12 mouse cellular contexts compared by ENCODE assay signal in the genomic region with DNA sequence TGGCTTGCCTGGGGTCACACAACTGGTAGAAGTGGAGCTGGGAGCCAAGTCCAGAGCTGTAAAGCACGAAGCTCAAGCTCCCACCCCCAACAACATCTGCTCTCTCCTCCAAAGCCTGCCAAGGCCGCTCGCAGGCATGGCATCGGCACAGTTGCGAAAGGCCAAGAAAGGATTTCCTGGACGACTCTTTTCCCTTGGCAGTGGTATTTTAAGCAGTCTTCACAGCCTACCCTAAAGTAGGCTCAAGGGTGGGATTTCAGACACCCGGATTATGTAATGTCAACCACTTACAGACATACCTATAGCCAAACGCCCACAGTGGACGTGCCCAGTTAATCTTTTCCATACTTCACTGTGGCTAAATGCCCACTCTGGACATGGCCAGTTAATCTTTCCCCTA.
DNase-seq lines count a peak whose midpoint lies in the region; ATAC-seq and TF ChIP-seq lines count a peak whose summit lies in the region.
"Had no signal": no experiment of that assay in that cellular context is flagged by ENCODE, and none has a peak within 500 bp of the region (broad histone marks: within the 10 kb centered on the region; RNA-seq: fewer than 3 reads in every experiment).

No protein-coding gene starts in this region.

- H3K4me2 ChIP-seq in limb, embryonic 13.5 days (replicated peaks), result no peak overlapping the region
- no peak overlapping the region for H3K4me2 ChIP-seq in limb, embryonic 14.5 days (replicated peaks; ENCODE audit: low read depth, low read length, severe bottlenecking)
- H3K4me2 ChIP-seq: limb, embryonic 12.5 days had no signal

- H3K9ac ChIP-seq in limb, embryonic 13.5 days, result no peak overlapping the region
- H3K9ac ChIP-seq in limb, embryonic 14.5 days (ENCODE audit: low read depth, low read length, severe bottlenecking), result no peak overlapping the region
- H3K9ac ChIP-seq: limb, embryonic 12.5 days had no signal

- DNase-seq in cerebellum, postnatal 10 days, result peak; percentile 84 to 90
- no peak for DNase-seq in cerebellum, postnatal 36 days
- DNase-seq in limb, embryonic 10.5 days (ENCODE audit: low spot score), result no peak
- DNase-seq in brain, adult 2 months (ENCODE audit: low read depth, low spot score), result peak; percentile 47
- DNase-seq in limb, embryonic 14.5 days (ENCODE audit: low spot score), result peak; percentile 48
- no peak for DNase-seq in kidney, adult 2 months
- DNase-seq in kidney, adult 9 months, result no peak
- DNase-seq: B cell, adult 2 months; heart, postnatal 4 days had no signal

- H3K27ac ChIP-seq in limb, embryonic 13.5 days, result no peak overlapping the region
- no peak overlapping the region for H3K27ac ChIP-seq in limb, embryonic 10.5 days
- no peak overlapping the region for H3K27ac ChIP-seq in limb, embryonic 14.5 days (replicated peaks; ENCODE audit: low read depth, low read length)
- no peak overlapping the region for H3K27ac ChIP-seq in kidney, adult 2 months (ENCODE audit: insufficient read depth, low read depth, low read length)
- H3K27ac ChIP-seq: limb, embryonic 12.5 days had no signal

- no peak for TF ChIP-seq POLR2A in limb, embryonic 14.5 days (IDR thresholded peaks at IDR 0.05; ENCODE audit: borderline replicate concordance, extremely low read depth, insufficient read depth, insufficient read length)
- no peak for TF ChIP-seq POLR2A in kidney, adult 2 months (IDR thresholded peaks at IDR 0.05; ENCODE audit: low read depth, low read length)

- peaks cover 4% of the 10 kb centered on the region; the same call in 1 of the 2 replicates for H3K9me3 ChIP-seq in limb, embryonic 13.5 days
- no peaks in the 10 kb centered on the region for H3K9me3 ChIP-seq in limb, embryonic 10.5 days (replicated peaks)
- no peaks in the 10 kb centered on the region for H3K9me3 ChIP-seq in limb, embryonic 14.5 days (ENCODE audit: control insufficient read depth, low read length)

- no peak overlapping the region for H3K4me3 ChIP-seq in limb, embryonic 13.5 days
- H3K4me3 ChIP-seq in limb, embryonic 10.5 days, result no peak overlapping the region
- H3K4me3 ChIP-seq in limb, embryonic 14.5 days (replicated peaks; ENCODE audit: low read length), result no peak overlapping the region
- H3K4me3 ChIP-seq in kidney, adult 2 months (ENCODE audit: insufficient read depth, low read depth, low read length), result no peak overlapping the region
- H3K4me3 ChIP-seq: limb, embryonic 12.5 days had no signal

- H3K4me1 ChIP-seq in limb, embryonic 13.5 days, result no peaks in the 10 kb centered on the region
- H3K4me1 ChIP-seq in limb, embryonic 10.5 days, result no peaks in the 10 kb centered on the region
- H3K4me1 ChIP-seq in limb, embryonic 14.5 days (ENCODE audit: control insufficient read depth, insufficient read depth, low read length), result no peaks in the 10 kb centered on the region
- H3K4me1 ChIP-seq in kidney, adult 2 months (ENCODE audit: control insufficient read depth, insufficient read depth, low read length), result no peaks in the 10 kb centered on the region
- H3K4me1 ChIP-seq: limb, embryonic 12.5 days had no signal

- WGBS in limb, embryonic 13.5 days, result 75% methylated on average over 9 of the region's 9 CpGs
- WGBS in limb, embryonic 10.5 days, result 92% methylated on average over 9 of the region's 9 CpGs
- WGBS in limb, embryonic 14.5 days, result 66% methylated on average over 9 of the region's 9 CpGs
- WGBS in kidney, adult 2 months, result 82% methylated on average over 9 of the region's 9 CpGs

- ATAC-seq in limb, embryonic 13.5 days (ENCODE audit: low FRiP score, low read depth), result peak; percentile 51
- peak; percentile 57 for ATAC-seq in limb, embryonic 14.5 days (ENCODE audit: low FRiP score, low read depth)
- ATAC-seq: Patski had no signal

- TF ChIP-seq CTCF in kidney, adult 2 months (conservative IDR thresholded peaks at IDR 0.05; ENCODE audit: insufficient read depth, insufficient read length, low read depth, low read length), result no peak

- H3K36me3 ChIP-seq in limb, embryonic 13.5 days, result no peaks in the 10 kb centered on the region
- no peaks in the 10 kb centered on the region for H3K36me3 ChIP-seq in limb, embryonic 10.5 days
- H3K36me3 ChIP-seq in limb, embryonic 14.5 days (ENCODE audit: control insufficient read depth, insufficient read depth, low read length), result no peaks in the 10 kb centered on the region
- no peaks in the 10 kb centered on the region for H3K36me3 ChIP-seq in kidney, adult 2 months (ENCODE audit: control insufficient read depth, insufficient read depth, low read length)
- H3K36me3 ChIP-seq: limb, embryonic 12.5 days had no signal

- H3K27me3 ChIP-seq in limb, embryonic 13.5 days, result no peaks in the 10 kb centered on the region
- H3K27me3 ChIP-seq in limb, embryonic 10.5 days (ENCODE audit: low read depth, poor library complexity, severe bottlenecking), result no peaks in the 10 kb centered on the region
- no peaks in the 10 kb centered on the region for H3K27me3 ChIP-seq in limb, embryonic 14.5 days (ENCODE audit: control insufficient read depth, insufficient read depth, low read length)
- H3K27me3 ChIP-seq in kidney, adult 2 months (replicated peaks; ENCODE audit: control insufficient read depth, insufficient read depth, low read length), result no peaks in the 10 kb centered on the region
- H3K27me3 ChIP-seq: limb, embryonic 12.5 days; Patski had no signal

Comparison
In these comparisons a context has a peak if more than half of its experiments do, and no peak if none do; other contexts are left out.
1. DNase-seq: peak in cerebellum, postnatal 10 days (2 of 2), brain, adult 2 months (single experiment) and limb, embryonic 14.5 days (single experiment); none in cerebellum, postnatal 36 days (0 of 2), limb, embryonic 10.5 days (single experiment), kidney, adult 2 months (single experiment) and kidney, adult 9 months (single experiment).